In genomic region chr6:56907973-56908372, GRCm38 (mm10) we compare ENCODE assay signal across 18 mouse cellular contexts. TPM values are rescaled to one million over a fixed set of nuclear protein-coding genes. Genes with fewer than 3 reads are reported as not detected.
"Had no signal": no experiment of that assay in that cellular context is flagged by ENCODE, and none has a peak within 500 bp of the region (broad histone marks: within the 10 kb centered on the region; RNA-seq: fewer than 3 reads in every experiment).

No protein-coding gene starts in this region.

- H3K36me3 ChIP-seq: limb, embryonic 10.5 days; midbrain, embryonic 12.5 days; neural tube, embryonic 13.5 days; stomach, embryonic 15.5 days had no signal

- H3K27ac ChIP-seq: hindbrain, postnatal 0 days; kidney, postnatal 0 days; limb, embryonic 10.5 days; midbrain, embryonic 12.5 days; neural tube, embryonic 13.5 days; stomach, embryonic 15.5 days had no signal

- H3K9ac ChIP-seq: lung, embryonic 14.5 days; midbrain, embryonic 12.5 days; neural tube, embryonic 13.5 days; stomach, embryonic 15.5 days had no signal

- H3K27me3 ChIP-seq: midbrain, embryonic 12.5 days; neural tube, embryonic 13.5 days; stomach, embryonic 15.5 days had no signal

- H3K4me2 ChIP-seq: lung, embryonic 14.5 days; midbrain, embryonic 12.5 days; neural tube, embryonic 13.5 days; stomach, embryonic 15.5 days had no signal

- ATAC-seq: hindbrain, postnatal 0 days; midbrain, embryonic 16.5 days had no signal

- H3K4me1 ChIP-seq: limb, embryonic 10.5 days had no signal

- H3K9me3 ChIP-seq: limb, embryonic 10.5 days; midbrain, embryonic 12.5 days; neural tube, embryonic 13.5 days; stomach, embryonic 15.5 days had no signal

- DNase-seq: kidney, adult 11 months; kidney, adult 9 months; kidney, postnatal 36 days; lung, embryonic 14.5 days; lung, postnatal 10 days; lung, postnatal 4 days; right cerebral cortex, adult 18-20 months; spleen, adult 18-20 months; thymus, adult 2 months; thymus, postnatal 25 days had no signal

- H3K4me3 ChIP-seq: limb, embryonic 10.5 days; midbrain, embryonic 12.5 days; neural tube, embryonic 13.5 days; stomach, embryonic 15.5 days had no signal

RNA-seq across cellular contexts. Expression of gene Vmn1r4, which starts 15.8 kb away (rescaled TPM):
- total RNA-seq: megakaryocyte-erythroid progenitor cell, adult 5-6 weeks had no signal
